Mouse (Mus musculus) thymus, postnatal 14 days (tissue): Measurements from ENCODE around the gene Ppargc1a.

Experiments used
- DNase-seq: peaks from one replicate; pipeline ENCODE4 v3.0.0; 2021

Gene Ppargc1a

GRCm38 (mm10) chr5:51410006-51410405, 157.5 kb downstream of the Ppargc1a start:
- DNase-seq, result no peak

DNA sequence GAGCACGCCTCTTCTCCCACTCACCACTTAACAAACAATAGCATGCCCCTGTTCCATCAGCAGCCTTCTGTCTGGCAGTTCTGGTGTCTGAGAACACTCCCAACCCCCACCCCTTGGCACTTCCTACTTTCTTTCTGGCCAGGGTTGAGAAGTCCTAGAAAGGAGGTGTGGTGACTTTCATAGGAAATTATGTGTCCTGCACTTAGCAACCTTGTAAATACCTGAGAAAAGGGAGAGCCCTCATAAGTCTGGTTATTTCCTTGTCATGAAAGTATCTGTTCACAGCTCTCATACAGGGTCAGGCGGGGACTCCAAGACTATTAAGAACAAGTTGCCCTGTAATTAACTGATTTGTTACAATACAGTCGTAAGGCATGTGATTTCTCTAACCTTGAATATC, 161.1 kb downstream of the Ppargc1a start:
- DNase-seq, result no peak
